Mouse (Mus musculus) spleen, embryonic (tissue): ENCODE data around the gene Zcchc2.

Experiments
- CTCF ChIA-PET: fragments of 350-600 bp; sonication (Branson Sonifier 250); formaldehyde crosslinking; loops from one replicate; lab custom pipeline; 2022; lab: Charles Lee

Zcchc2 gene

GRCm38 (mm10) chr1:106070814-106071213 is 80.6 kb downstream of the Zcchc2 start:
- CTCF ChIA-PET, result interaction anchor here (0.6 to 1.0 kb wide), 3 partner anchors 300 to 354 kb away, joined by 3 to 5 read pairs (median 4); no protein-coding TSS in a partner anchor

- CTCF ChIA-PET, result interaction anchor here (0.5 to 1.0 kb wide), 6 partner anchors 12 to 354 kb away, joined by 3 to 5 read pairs (median 4); no protein-coding TSS in a partner anchor
Measured at GRCm38 (mm10) chr1:106071237-106072070, 81.2 kb downstream of the Zcchc2 start.

GRCm38 (mm10) chr1:106072071-106072440 is 81.8 kb downstream of the Zcchc2 start:
- CTCF ChIA-PET, result interaction anchor here (0.7 to 1.0 kb wide), 4 partner anchors 11 to 320 kb away, joined by 4 to 12 read pairs (median 4); no protein-coding TSS in a partner anchor

GRCm38 (mm10) chr1:106073166-106073565 is 83.0 kb downstream of the Zcchc2 start:
- CTCF ChIA-PET, result interaction anchor here (0.5 to 1.0 kb wide), 5 partner anchors 71 to 317 kb away, joined by 3 to 13 read pairs (median 4); no protein-coding TSS in a partner anchor

- CTCF ChIA-PET, result interaction anchor here (0.6 kb wide), 1 partner anchor 77 kb away, joined by 7 read pairs; no protein-coding TSS in a partner anchor
Measured at GRCm38 (mm10) chr1:106074141-106074540, 83.9 kb downstream of the Zcchc2 start.

- CTCF ChIA-PET, result interaction anchor here (0.6 kb wide), 1 partner anchor 77 kb away, joined by 7 read pairs; no protein-coding TSS in a partner anchor
Measured at GRCm38 (mm10) chr1:106074656-106075055, 84.5 kb downstream of the Zcchc2 start.

- CTCF ChIA-PET, result no interaction called here
Measured at GRCm38 (mm10) chr1:106076641-106077040, 86.4 kb downstream of the Zcchc2 start.

GRCm38 (mm10) chr1:106077166-106077565 is 87.0 kb downstream of the Zcchc2 start:
- CTCF ChIA-PET, result no interaction called here
